Mouse (Mus musculus): Measurements from ENCODE around the gene Sparc. TPM values are rescaled to one million over a fixed set of nuclear protein-coding genes. Genes with fewer than 3 reads are reported as not detected.

Gene Sparc
- 1,000 to 10,000 TPM in 1 of 2 experiments, 100 to 1,000 TPM in 1; 753 to 3,006 TPM for polyA plus RNA-seq (2012; fragmentation: generic; extraction: Trizol)

DNA sequence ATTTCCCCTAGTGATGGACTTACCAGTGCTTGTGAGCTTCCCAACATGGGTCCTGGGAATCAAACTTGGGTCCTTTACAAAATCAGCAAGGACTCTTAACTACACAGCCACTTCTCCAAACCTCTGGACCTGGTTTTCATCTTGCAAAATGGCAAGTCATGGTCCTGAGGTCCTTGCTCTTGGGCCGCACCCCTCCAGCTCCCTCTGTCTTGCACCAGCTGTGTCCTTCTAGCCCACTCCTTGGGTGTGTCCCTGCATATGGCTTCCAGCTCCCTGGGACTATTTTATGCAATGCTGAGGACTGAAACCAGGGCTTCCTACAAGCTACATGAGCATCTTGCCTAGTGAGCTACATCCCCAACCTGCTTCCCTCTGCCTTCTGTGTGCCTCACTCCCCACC lies at the start of gene Sparc:
Gene Sparc, minus strand, starts transcription at position 206 of the 400 bp plus-strand sequence.

GRCm38 (mm10) chr11:55469048-55469843 lies 46.3 kb upstream of the Sparc start, which contains the start of gene G3bp1:
Gene G3bp1, plus strand, starts transcription at chr11:55469685.

GRCm38 (mm10) chr11:55461019-55461645 lies 38.1 kb upstream of the Sparc start, which contains the start of gene Atox1:
Gene Atox1, minus strand, starts transcription at chr11:55461239.

Other genes starting within 250 kb of the Sparc start
- under 1 TPM in 1 of 2 experiments, not detected in 1; 0.02 TPM for gene Slc36a2, start 238.1 kb downstream of the Sparc start, polyA plus RNA-seq (2012; fragmentation: generic; extraction: Trizol)
- 1 to 10 TPM; 1.4 to 6.2 TPM for gene Slc36a1, start 218.8 kb downstream of the Sparc start, polyA plus RNA-seq (2012; fragmentation: generic; extraction: Trizol)
- under 1 TPM in 1 of 2 experiments, not detected in 1; 0.01 TPM for gene Fat2, start 86.6 kb downstream of the Sparc start, polyA plus RNA-seq (2012; fragmentation: generic; extraction: Trizol)
- 1,000 to 10,000 TPM in 1 of 2 experiments, 100 to 1,000 TPM in 1; 787 to 1,003 TPM for gene Atox1, start 38.1 kb upstream of the Sparc start, polyA plus RNA-seq (2012; fragmentation: generic; extraction: Trizol)
- 10 to 100 TPM; 39.2 to 42.9 TPM for gene G3bp1, start 46.5 kb upstream of the Sparc start, polyA plus RNA-seq (2012; fragmentation: generic; extraction: Trizol)
- not detected for gene Glra1, start 185.0 kb upstream of the Sparc start, polyA plus RNA-seq (2012; fragmentation: generic; extraction: Trizol)

Data from C3H10T1/2 (cell line).